Mouse (Mus musculus) frontal cortex, postnatal 36 days (tissue): ENCODE measurements at regions not wholly inside any gene's neighbourhood (a gene's known extent, or its start where the extent isn't known, plus 50 kb on each side); places are given as distances from the start of the nearest gene placed in this dataset.
A peak's percentile ranks its signal among the peaks of the same experiment; 100 is the strongest.

Source experiments
- DNase-seq, 2 experiments: peaks; one replicate each; pipeline ENCODE4 v3.0.0; 2022; ENCODE audit warnings: low spot score in 2 of 2

DNA sequence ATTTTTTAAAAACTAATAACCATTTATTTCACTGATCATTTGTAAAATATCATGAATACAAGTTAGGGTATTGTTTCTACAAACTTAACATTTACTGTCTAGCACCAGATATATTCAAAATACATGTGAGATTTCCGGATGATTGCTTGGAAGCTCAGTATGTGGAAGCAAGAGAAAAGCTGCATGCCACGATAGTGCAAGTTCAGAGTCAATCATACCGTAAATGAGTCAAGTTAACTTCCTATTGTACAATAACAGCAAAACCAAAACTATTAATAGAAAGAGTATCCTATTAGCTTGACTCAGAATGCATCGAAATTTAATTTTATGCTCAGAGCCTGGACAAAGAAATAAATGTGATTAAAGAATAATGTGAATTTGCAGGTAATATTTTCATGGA is 1284.6 kb upstream of the Cited2 start:
- DNase-seq: no peak

DNA sequence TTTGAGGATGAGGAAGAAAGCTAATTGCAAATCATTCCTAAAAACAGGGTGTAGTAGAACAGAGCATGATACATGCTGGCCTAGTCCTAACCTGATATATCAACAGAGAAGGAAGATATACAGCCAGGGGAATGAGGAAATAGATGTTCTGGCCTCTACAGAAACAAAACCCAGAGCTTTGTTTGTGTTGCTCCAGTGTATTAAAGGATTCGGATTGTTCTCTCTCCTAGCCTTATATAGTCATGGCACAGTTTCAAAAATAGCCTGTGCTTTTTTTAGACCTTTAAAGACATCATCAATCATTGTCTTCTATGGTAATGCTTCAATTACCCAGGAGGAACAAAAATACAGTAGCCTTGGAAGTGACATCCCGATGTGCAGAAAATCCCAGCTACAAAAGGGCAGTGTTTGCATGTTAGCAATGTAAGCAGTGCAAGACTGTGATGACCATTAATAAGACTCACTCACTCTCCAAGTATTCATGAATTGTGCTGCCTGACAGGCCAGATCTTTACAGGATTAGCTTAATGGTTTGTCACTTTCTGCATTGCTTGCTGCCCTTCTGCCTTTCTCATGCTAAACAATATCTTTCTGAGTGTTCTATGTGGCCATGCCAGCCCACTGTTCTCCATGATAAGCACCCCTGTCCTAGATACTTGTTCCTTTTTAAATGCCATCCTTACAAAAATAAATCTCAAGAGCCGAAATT is 1281.9 kb upstream of the Cited2 start:
- DNase-seq: no peak

- DNase-seq: peak in 1 of 2 experiments; percentile 1
These were observed 1281.4 kb upstream of the Cited2 start for GRCm38 (mm10) chr10:16441661-16442072.

DNA sequence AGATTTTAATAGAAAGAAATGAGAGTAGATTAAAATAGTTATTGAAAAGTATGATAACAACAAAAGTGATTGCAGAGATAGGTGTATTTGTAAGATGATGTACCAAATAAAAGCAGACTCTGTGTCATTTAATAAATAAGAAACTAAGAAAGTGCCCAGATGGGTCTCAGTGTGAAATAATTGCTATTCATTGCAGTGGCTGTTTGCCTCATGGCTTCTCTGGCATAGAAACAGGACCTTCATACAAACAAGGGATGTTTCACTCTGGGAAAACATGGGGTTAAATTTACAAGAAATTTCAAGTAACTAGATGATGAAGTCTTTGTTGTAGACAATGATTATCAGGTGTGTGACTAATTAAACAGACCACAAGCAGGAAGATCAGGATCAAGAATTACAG is 1279.1 kb upstream of the Cited2 start:
- no peak for DNase-seq

- no peak for DNase-seq
These were observed 1255.1 kb upstream of the Cited2 start for GRCm38 (mm10) chr10:16467935-16468334.

GRCm38 (mm10) chr10:16469711-16470110 is 1253.3 kb upstream of the Cited2 start:
- DNase-seq: no peak

DNA sequence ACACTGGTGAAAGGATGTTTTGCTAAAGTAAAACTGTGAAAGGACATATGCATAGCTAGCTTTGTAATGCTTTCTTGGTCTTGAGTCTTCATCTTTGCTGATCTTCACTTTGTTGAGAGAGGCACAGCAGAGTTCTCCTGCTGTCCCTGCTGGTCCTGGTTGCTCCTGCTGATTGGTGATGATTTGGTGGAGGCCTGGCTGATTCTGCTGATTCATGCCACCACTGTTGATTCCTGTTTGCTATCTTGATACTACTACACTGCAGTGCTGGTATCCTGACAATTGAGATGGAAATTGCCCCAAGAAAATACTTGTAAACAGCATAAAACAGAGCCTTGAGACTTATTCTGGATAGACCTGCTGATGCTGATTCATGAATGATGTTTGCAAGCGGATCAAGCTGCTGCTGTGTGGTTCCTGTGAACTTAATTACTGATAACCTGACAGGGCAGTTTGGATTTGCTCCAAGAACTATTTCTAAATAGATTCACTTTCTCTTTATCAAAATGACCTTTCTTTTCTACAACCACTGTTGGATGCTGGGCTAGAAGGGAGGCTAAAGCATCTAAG is 1249.0 kb upstream of the Cited2 start:
- no peak for DNase-seq

- no peak for DNase-seq
These were observed 1224.4 kb upstream of the Cited2 start for GRCm38 (mm10) chr10:16498580-16498979.

DNA sequence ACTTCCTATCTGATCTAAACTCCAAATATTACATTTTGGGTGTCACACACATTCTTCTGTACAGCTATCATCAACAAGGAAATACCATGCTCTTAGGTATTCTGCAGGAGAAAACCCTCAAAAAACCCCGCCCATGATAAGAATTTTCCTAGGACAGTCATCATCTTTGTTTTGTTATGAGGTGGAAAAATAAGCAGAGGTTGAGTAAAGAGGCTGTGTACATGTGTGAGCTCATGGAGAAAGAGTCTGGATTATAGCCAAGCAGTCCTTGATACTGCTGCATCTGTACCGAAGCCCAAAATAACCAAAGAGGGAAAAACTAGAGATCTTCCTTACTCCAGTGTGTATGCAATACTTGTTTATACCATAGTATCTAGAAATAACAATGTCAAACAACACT is 1215.3 kb upstream of the Cited2 start:
- no peak for DNase-seq

- DNase-seq: no peak
These were observed 1214.9 kb upstream of the Cited2 start for GRCm38 (mm10) chr10:16508161-16508560.

GRCm38 (mm10) chr10:16514656-16515055 is 1208.4 kb upstream of the Cited2 start:
- DNase-seq: no peak

DNA sequence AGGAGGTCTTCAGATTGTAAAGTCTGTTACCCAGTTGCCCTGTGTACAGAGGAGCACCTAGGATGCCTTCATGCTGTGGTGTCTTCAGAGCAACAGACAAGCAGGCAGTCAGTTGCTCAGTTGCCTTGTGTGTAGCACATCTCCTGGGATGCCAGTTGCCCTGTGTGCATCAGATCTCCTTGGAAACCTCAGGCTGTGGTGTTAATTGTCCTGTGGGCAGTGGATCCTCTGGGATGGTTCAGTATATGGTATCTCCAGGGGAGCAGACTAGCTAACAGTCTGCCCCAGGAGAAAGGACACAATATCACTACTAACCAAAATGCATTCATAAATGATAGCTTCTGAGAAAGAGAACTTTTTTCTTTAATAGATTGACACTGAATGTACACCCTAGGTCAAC is 1201.1 kb upstream of the Cited2 start:
- no peak for DNase-seq

DNA sequence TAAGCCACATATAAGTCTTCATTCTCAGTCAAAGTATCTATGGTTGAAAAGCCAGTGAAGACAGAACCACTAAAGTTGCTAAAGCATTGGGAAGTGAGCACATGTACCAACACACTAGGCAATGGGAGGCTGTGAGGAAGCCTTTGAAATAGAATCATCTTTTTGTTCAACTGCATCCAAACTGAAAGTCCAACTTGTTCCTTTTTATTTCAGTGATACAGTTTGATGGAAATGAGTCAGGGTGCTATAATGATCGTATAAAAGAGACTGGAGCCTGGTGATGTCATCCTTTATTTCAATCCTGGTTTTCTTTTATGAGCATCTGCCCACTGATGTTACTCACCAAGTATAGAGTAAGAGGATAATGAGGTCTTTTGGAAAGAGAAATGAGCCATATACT is 1198.9 kb upstream of the Cited2 start:
- no peak for DNase-seq

- no peak for DNase-seq
These were observed 1195.3 kb upstream of the Cited2 start for GRCm38 (mm10) chr10:16527693-16528092.

DNA sequence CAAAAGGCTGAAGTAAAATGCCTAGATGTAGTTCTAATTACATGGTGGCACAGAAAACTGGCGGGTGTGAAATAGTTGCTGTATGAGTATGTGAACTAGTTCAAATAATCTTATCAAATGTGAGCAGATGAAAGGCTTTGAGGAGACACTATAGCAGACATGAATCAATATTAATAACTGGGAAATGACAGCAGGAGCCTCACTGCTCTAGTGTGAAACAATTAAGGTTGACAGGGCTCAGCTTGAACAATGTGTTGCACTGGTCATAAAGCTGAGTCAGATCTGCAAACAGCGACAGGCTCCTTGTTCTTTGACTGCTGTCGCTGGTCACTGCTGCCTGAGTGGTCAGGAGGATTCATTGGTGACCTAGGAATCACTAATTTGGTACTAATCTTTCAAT is 1185.4 kb upstream of the Cited2 start:
- DNase-seq: no peak

GRCm38 (mm10) chr10:16538379-16538778 is 1184.6 kb upstream of the Cited2 start:
- DNase-seq: no peak

- DNase-seq: no peak
These were observed 1177.6 kb upstream of the Cited2 start for GRCm38 (mm10) chr10:16545445-16545844.

DNA sequence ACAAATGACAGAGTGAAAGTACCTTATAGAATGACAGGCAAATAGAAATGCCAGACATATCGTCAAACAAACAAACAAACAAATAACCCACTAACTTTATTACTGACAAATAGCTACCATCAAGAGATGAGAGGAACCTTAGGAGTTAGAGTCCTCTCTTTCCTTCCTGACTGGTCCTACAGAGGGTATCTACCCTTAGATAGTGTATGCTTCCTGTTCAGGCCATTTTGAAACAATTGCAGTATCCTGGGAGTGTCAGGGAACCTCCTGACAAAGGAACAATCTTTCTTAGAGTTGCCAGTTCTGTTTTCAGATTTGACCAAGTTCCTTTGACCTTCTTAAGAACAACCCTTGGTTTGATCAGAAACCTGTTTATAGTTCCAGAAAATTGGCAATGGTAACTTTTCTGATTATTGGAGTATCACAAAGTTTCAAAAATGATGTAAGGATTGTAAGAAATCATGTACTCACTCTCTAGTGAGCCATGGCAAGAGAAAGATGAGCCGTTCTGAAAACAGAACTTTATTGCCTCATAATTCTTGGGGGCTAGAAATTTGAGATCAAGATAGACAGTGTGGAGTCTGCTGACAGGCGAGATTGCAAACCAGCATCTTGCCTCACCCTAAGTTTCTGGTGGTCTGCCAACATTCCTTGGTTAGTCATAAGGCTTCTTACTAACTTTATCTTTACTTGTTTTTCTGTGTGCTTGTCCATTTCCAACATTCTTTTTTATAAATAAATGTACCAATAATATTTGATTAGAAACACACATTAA is 1170.0 kb upstream of the Cited2 start:
- DNase-seq: peak in 1 of 2 experiments; percentile 4

DNA sequence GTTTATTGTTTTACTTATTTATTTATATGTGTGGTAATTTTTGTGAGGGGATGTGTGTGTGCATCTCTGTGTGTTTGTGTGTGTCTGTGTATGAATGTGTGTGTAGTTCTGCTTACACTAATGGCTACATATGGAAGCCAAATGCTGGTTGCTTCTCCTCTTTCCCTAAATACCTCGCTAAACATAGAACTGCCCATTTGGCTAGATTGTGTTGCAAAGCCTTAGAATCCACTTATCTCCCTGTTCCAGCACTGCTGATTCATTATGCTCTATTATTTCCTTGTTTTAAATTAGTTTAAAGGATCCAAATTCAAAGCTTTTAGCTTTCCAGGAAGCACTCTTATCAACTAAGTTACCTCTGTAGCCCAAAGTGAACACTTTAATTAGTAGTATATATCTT is 1148.5 kb upstream of the Cited2 start:
- DNase-seq: no peak

GRCm38 (mm10) chr10:16578554-16579078 is 1144.4 kb upstream of the Cited2 start:
- peak in 1 of 2 experiments; percentile 23 for DNase-seq

DNA sequence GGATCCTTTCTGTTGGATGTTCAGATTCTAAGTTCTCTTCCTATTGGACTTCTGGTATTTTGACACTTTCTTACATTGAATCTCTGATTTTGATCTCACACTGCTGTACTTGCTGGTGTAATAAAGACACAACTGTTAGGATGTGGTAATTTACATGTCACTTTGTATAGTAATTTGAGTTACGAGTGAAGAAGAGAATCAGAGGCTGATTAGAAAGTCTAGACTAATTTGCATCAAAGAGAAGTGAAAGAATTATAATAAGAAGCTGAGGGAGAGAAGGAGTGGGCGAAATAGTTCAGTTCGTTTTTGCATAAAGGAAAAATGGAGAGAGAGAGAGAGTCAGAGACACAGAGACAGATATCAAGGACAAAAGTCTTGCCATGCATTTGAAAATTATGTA is 1142.8 kb upstream of the Cited2 start:
- no peak for DNase-seq

- no peak for DNase-seq
These were observed 1134.2 kb upstream of the Cited2 start for GRCm38 (mm10) chr10:16588833-16589232.

- DNase-seq: peak; percentile 38 to 62
These were observed 1133.6 kb upstream of the Cited2 start for GRCm38 (mm10) chr10:16589399-16589798.
